Mouse (Mus musculus) MEL (cell line): Measurements from ENCODE around the gene Swsap1. TPM values are rescaled to one million over a fixed set of nuclear protein-coding genes. Genes with fewer than 3 reads are reported as not detected.

Experiments used
- DNase-seq: peaks from one replicate; pipeline ENCODE4 v3.0.0; 2011; ENCODE audit warnings: low read depth, low spot score
- H3K27ac ChIP-seq: 2 replicates; pipeline ENCODE4 v1.5.1; 2012; ENCODE audit warnings: low read depth, mild to moderate bottlenecking, control low read depth, low read length, moderate library complexity; ENCODE audit not compliant: control insufficient read depth
- H3K27me3 ChIP-seq, 2 experiments: fragments of 150-350 bp in 1 of 2; sonication (generic) in 1 of 2; 2 replicates each; pipeline ENCODE4 v1.6.1; 2012; ENCODE audit warnings: low read length in 2 of 2, mild to moderate bottlenecking in 2 of 2, improper control_type of control experiment in 1 of 2, moderate library complexity in 1 of 2; ENCODE audit not compliant: insufficient read depth in 2 of 2, control insufficient read depth in 1 of 2
- H3K36me3 ChIP-seq, 2 experiments: 2 replicates each; pipeline ENCODE4 v1.6.1; 2012 to 2014; ENCODE audit warnings: low read length in 2 of 2, improper control_type of control experiment in 1 of 2, inconsistent platforms in 1 of 2, mild to moderate bottlenecking in 1 of 2; ENCODE audit not compliant: insufficient read depth in 2 of 2, control insufficient read depth in 1 of 2
- H3K4me1 ChIP-seq, 2 experiments: fragments of 150-350 bp in 1 of 2; sonication (generic) in 1 of 2; 2 replicates each; pipeline ENCODE4 v1.6.1; 2012; ENCODE audit warnings: low read length in 2 of 2, improper control_type of control experiment in 1 of 2, mild to moderate bottlenecking in 1 of 2; ENCODE audit not compliant: insufficient read depth in 2 of 2, control insufficient read depth in 1 of 2
- H3K4me3 ChIP-seq, 2 experiments: fragments of 150-350 bp in 1 of 2; sonication (generic) in 1 of 2; 2 replicates each; pipeline ENCODE4 v1.5.1; 2012; ENCODE audit warnings: low read depth in 2 of 2, low read length in 2 of 2, mild to moderate bottlenecking in 2 of 2, moderate library complexity in 2 of 2, control low read depth in 1 of 2, improper control_type of control experiment in 1 of 2; ENCODE audit not compliant: control insufficient read depth in 1 of 2, insufficient read depth in 1 of 2
- H3K79me2 ChIP-seq: 2 replicates; pipeline ENCODE4 v1.6.1; 2012; ENCODE audit warnings: mild to moderate bottlenecking, low read length, moderate library complexity; ENCODE audit not compliant: control insufficient read depth, poor library complexity, insufficient read depth
- H3K9ac ChIP-seq: 2 replicates; pipeline ENCODE4 v1.6.1; 2012; ENCODE audit warnings: low read depth, mild to moderate bottlenecking, control low read depth, low read length, moderate library complexity; ENCODE audit not compliant: control insufficient read depth, poor library complexity, severe bottlenecking
- H3K9me3 ChIP-seq: fragments of 150-350 bp; sonication (generic); replicated peaks from 2 replicates; pipeline ENCODE4 v1.6.1; 2012; ENCODE audit warnings: mild to moderate bottlenecking, low read length, improper control_type of control experiment, moderate library complexity; ENCODE audit not compliant: insufficient read depth
- GATA1 ChIP-seq: IDR thresholded peaks from 2 replicates; pipeline ENCODE4 v1.6.1; 2011; ENCODE audit warnings: low read depth, low read length, improper control_type of control experiment
- KAT2A ChIP-seq: conservative IDR thresholded peaks from 2 replicates; pipeline ENCODE4 v1.6.1; 2012; ENCODE audit warnings: low read depth, low read length, improper control_type of control experiment, inconsistent platforms
- MAZ ChIP-seq: IDR thresholded peaks from 2 replicates; pipeline ENCODE4 v1.6.1; 2012; ENCODE audit warnings: low read depth, mild to moderate bottlenecking, inconsistent platforms, low read length, improper control_type of control experiment
- MEF2A ChIP-seq: IDR thresholded peaks from 2 replicates; pipeline ENCODE4 v1.6.1; 2014; ENCODE audit warnings: low read depth, mild to moderate bottlenecking, inconsistent platforms, low read length, improper control_type of control experiment; ENCODE audit not compliant: poor library complexity, insufficient replicate concordance, severe bottlenecking; ENCODE audit errors: extremely low read depth
- MYC ChIP-seq: IDR thresholded peaks from 2 replicates; pipeline ENCODE4 v1.6.1; 2011; ENCODE audit warnings: low read depth, mild to moderate bottlenecking, low read length, improper control_type of control experiment, moderate library complexity
- NRF1 ChIP-seq: IDR thresholded peaks from 2 replicates; pipeline ENCODE4 v1.6.1; 2014; ENCODE audit warnings: low read depth, mild to moderate bottlenecking, inconsistent platforms, low read length, improper control_type of control experiment, moderate library complexity; ENCODE audit not compliant: poor library complexity, insufficient read depth, severe bottlenecking
- POLR2A ChIP-seq, 2 experiments: IDR thresholded peaks; 2 replicates each; pipeline ENCODE4 v1.6.1; 2011 to 2012; ENCODE audit warnings: low read length in 2 of 2, mild to moderate bottlenecking in 2 of 2, control low read depth in 1 of 2, improper control_type of control experiment in 1 of 2, low read depth in 1 of 2, moderate library complexity in 1 of 2; ENCODE audit not compliant: control insufficient read depth in 1 of 2, insufficient read depth in 1 of 2, poor library complexity in 1 of 2
- POLR2AphosphoS2 ChIP-seq: IDR thresholded peaks from 2 replicates; pipeline ENCODE4 v1.6.1; 2011; ENCODE audit warnings: low read length, improper control_type of control experiment
- POLR2AphosphoS5 ChIP-seq: IDR thresholded peaks from 2 replicates; pipeline ENCODE4 v1.6.1; 2012; ENCODE audit warnings: low read depth, borderline replicate concordance, mild to moderate bottlenecking, inconsistent platforms, low read length, moderate library complexity, mixed read lengths
- UBTF ChIP-seq: IDR thresholded peaks from 2 replicates; pipeline ENCODE4 v1.6.1; 2012; ENCODE audit warnings: low read depth, mild to moderate bottlenecking, inconsistent platforms, low read length, improper control_type of control experiment, moderate library complexity, borderline replicate concordance; ENCODE audit not compliant: insufficient read depth
- USF1 ChIP-seq: IDR thresholded peaks from 2 replicates; pipeline ENCODE4 v1.6.1; 2014; ENCODE audit warnings: low read depth, mild to moderate bottlenecking, inconsistent platforms, low read length, improper control_type of control experiment, moderate library complexity
- polyA plus RNA-seq, 2 experiments: library from polyadenylated mRNA; stranded (reverse) in 1 of 2; unstranded in 1 of 2; fragments of >175 nt in 1 of 2; fragments of >200 nt in 1 of 2; gene quantifications; 2 replicates each; pipeline versions ENCODE4 v1.2.1 to v1.2.4; 2012; ENCODE audit warnings: low replicate concordance in 2 of 2, low read depth in 1 of 2; ENCODE audit not compliant: insufficient read length in 2 of 2, insufficient read depth in 1 of 2, missing spikeins in 1 of 2
- total RNA-seq: library from RNA; depleted of rRNA; stranded (reverse); fragments of 300-350 nt; gene quantifications from 2 replicates; pipeline ENCODE4 v1.2.3, GENCODE M21; 2012; rRNA removed

Gene Swsap1
- total RNA-seq: 12.7 and 17.2 TPM in 2 replicates
- polyA plus RNA-seq: 10 to 100 TPM in 1 of 2 experiments, not detected in 1; 19.3 TPM

DNA sequence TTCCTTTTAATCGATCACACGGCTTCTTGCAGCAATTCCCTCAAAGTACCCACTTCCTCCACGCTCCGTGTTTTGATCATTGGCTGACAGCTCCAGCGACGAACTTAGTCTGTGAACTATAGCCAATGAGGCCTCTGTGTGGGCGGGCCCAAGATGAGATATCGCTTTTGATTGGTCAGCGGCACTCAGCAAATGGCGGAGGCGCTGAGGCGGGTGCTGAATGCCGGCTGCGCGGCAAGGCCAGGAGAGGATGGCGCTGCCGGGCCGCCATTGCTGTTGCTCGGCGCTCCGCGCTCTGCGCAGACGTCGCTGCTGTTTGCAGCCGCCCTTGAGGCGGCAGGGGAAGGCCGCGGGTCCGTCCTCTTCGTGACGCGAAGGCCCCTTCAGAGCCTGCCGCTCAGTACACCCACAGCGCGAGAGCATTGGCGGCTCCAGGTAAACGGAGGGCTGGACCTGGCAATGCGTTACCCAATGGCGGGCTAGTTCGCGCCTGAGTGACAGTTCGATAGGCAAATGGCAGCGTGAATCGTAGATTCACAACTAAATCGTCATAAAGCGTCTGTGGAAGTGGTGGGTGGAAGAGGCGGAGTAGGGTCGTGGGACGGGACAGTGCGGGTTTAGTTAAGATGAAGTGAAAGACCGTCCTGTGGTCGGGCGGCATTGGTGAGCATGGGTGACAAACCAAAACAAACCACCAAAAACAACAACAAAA, at the start of gene Swsap1:
Gene Swsap1 (plus strand): TSS at position 186 of the 712 bp plus-strand sequence.
- Histone ChIP-seq H3K79me2 (peaks cover 17% of the 10 kb centered on the region), H3K4me3 (peak within 1 kb of the TSS; percentile 52 to 66), H3K27me3 (no peaks in the 10 kb centered on the region), H3K9me3 (no peaks in the 10 kb centered on the region), H3K36me3 (peaks cover 8 to 26% of the 10 kb centered on the region in 2 experiments), H3K27ac (peak within 1 kb of the TSS; percentile 87), H3K9ac (peak within 1 kb of the TSS; percentile 76), H3K4me1 (peaks cover 7 to 33% of the 10 kb centered on the region in 2 experiments)
- DNase-seq: peak; percentile 100
- TF ChIP-seq GATA1 (peak; percentile 26; the same call in 1 of the 2 replicates), KAT2A (no peak)

DNA sequence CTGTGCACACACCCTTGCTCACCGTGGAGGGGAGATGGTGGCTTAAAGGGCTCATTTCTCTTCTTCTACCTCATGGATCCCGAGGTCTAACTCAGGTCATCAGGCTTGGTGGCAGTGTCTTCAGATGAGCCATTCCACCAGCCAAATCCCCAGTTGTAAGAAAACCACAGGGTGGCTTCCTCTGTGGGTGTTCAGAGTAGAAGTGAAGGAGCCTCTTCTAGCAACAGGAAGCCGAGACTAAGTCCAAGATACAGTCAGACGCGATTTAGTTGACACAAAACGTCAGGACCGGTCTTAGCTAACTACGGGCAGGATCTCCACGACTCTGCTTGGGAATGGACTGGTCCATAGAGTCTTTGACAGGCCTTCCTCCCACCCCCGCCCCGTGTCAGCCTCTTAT, 47.3 kb upstream of the Swsap1 start:
- H3K4me3 ChIP-seq: no peak overlapping the region
- H3K79me2 ChIP-seq: no peaks in the 10 kb centered on the region
- no peaks in the 10 kb centered on the region for H3K36me3 ChIP-seq
- no peak overlapping the region for H3K9ac ChIP-seq
- H3K9me3 ChIP-seq: no peaks in the 10 kb centered on the region
- no peaks in the 10 kb centered on the region for H3K4me1 ChIP-seq
- H3K27me3 ChIP-seq: 0 out of 4 replicates have a peak, but pooled peaks cover 0 to 1% of the 10 kb centered on the region in 2 experiments
- DNase-seq: no peak
- TF ChIP-seq POLR2AphosphoS2 (peak; percentile 63; the same call in 1 of the 2 replicates), MYC (no peak)
- H3K27ac ChIP-seq: no peak overlapping the region

DNA sequence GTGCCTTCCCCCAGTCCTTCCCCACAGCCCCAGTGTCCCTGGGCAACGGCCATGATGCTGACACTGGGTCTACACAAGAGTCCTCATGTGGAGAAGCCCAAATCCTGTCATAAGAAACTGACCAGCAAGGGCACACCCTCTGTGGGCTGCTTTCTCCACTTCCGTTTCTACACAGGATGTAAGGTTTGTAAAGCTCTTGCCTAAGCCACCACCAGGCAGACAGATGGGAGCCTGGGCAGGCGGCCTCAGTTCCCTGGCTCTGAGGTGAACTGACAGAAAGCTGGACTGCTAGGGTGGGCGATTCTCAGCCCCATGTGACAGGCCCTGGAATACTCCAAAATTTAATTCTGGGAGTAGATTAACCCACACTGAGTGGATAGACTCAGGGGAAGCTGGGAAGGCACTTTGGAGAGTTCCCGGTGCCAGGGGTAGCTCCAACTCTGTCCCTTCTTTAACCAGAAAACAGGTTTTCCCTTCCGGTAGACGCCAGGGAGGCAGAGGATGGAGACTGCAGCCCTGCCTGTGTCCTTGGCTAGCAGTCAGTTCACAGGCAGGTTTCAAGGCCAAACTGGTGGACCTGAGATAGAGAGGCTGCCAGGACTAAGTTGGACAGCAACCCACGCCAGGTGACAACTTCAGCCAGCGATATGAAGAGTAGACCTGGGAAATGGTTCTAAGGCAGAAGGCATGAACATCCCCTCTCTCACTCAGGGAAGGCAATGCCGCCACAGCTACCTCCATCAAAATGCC, 45.9 kb upstream of the Swsap1 start:
- no peak overlapping the region for H3K4me3 ChIP-seq
- H3K27me3 ChIP-seq: 0 out of 4 replicates have a peak, but pooled peaks cover 0 to 1% of the 10 kb centered on the region in 2 experiments
- TF ChIP-seq POLR2A (IDR thresholded peaks at IDR 0.05; ENCODE audit: control insufficient read depth in 1 of 2, insufficient read depth in 1 of 2, low read depth in 1 of 2, low read length in 2 of 2, poor library complexity in 1 of 2): 0 out of 4 replicates have a peak, but pooled peaks of 1 of the 2 experiments have one; percentile 14
- TF ChIP-seq NRF1: no peak
- TF ChIP-seq POLR2AphosphoS5: no peak
- no peak for TF ChIP-seq MAZ
- no peak for TF ChIP-seq POLR2AphosphoS2
- TF ChIP-seq UBTF: no peak
- TF ChIP-seq MEF2A: no peak
- no peak for TF ChIP-seq USF1
- no peak overlapping the region for H3K9ac ChIP-seq
- no peaks in the 10 kb centered on the region for H3K79me2 ChIP-seq
- no peaks in the 10 kb centered on the region for H3K9me3 ChIP-seq
- H3K4me1 ChIP-seq: no peaks in the 10 kb centered on the region
- H3K27ac ChIP-seq: no peak overlapping the region
- H3K36me3 ChIP-seq: no peaks in the 10 kb centered on the region
- no peak for DNase-seq
